Mouse (Mus musculus) hindbrain, embryonic 16.5 days (tissue): ENCODE results near the gene Dpp10. TPM values are rescaled to one million over a fixed set of nuclear protein-coding genes. Genes with fewer than 3 reads are reported as not detected.
A peak's percentile ranks its signal among the peaks of the same experiment; 100 is the strongest.

Source experiments
- ATAC-seq: fragments of 200-750 bp; cut with Nextera tagmentation; 2 replicates; pipeline ENCODE4 v1.8.0; 2017; ENCODE audit warnings: moderate TSS enrichment, moderate library complexity
- H3K27ac ChIP-seq: fragments of 300-500 bp; sonication (generic); 2 replicates; pipeline ENCODE4 v1.5.1; 2014; ENCODE audit warnings: low read depth, mild to moderate bottlenecking, control low read depth, low read length, moderate library complexity
- H3K27me3 ChIP-seq: fragments of 300-500 bp; sonication (generic); replicated peaks from 2 replicates; pipeline ENCODE4 v1.6.1; 2014; ENCODE audit warnings: low read length; ENCODE audit not compliant: control insufficient read depth, insufficient read depth
- H3K36me3 ChIP-seq: fragments of 300-500 bp; sonication (generic); 2 replicates; pipeline ENCODE4 v1.6.1; 2014; ENCODE audit warnings: mild to moderate bottlenecking, low read length, moderate library complexity, mixed read lengths; ENCODE audit not compliant: control insufficient read depth, insufficient read depth
- H3K4me1 ChIP-seq: fragments of 300-500 bp; sonication (generic); 2 replicates; pipeline ENCODE4 v1.6.1; 2014; ENCODE audit warnings: low read depth, low read length; ENCODE audit not compliant: control insufficient read depth, insufficient read depth
- H3K4me2 ChIP-seq: fragments of 300-500 bp; sonication (generic); 2 replicates; pipeline ENCODE4 v1.6.1; 2014; ENCODE audit warnings: mild to moderate bottlenecking, low read length, control low read depth, moderate library complexity
- H3K4me3 ChIP-seq: fragments of 300-500 bp; sonication (generic); 2 replicates; pipeline ENCODE4 v1.5.1; 2014; ENCODE audit warnings: mild to moderate bottlenecking, low read length, control low read depth, moderate library complexity
- H3K9ac ChIP-seq: fragments of 300-500 bp; sonication (generic); 2 replicates; pipeline ENCODE4 v1.6.1; 2014; ENCODE audit warnings: low read depth, mild to moderate bottlenecking, control low read depth, low read length, moderate library complexity
- H3K9me3 ChIP-seq: fragments of 300-500 bp; sonication (generic); 2 replicates; pipeline ENCODE4 v1.6.1; 2014; ENCODE audit warnings: mild to moderate bottlenecking, low read length, moderate library complexity; ENCODE audit not compliant: control insufficient read depth
- WGBS: fragments of 180-500 bp; shearing (Covaris S2); extraction: QIAGEN DNeasy Blood & Tissue Kit; methylation state at CpG from one replicate; pipeline ENCODE4 v1.1.7; 2014; 5-methylcytosine and 5-hydroxymethylcytosine counted together
- polyA plus RNA-seq: library from polyadenylated mRNA; unstranded; fragments of >200 nt; fragmentation: Nextera tagmentation; extraction: Ambion mirVana; gene quantifications from 2 replicates; pipeline ENCODE4 v1.2.1, GENCODE M21; 2015

The Dpp10 gene
- polyA plus RNA-seq, 1 experiment from 2014 or later = 24.2 TPM

DNA sequence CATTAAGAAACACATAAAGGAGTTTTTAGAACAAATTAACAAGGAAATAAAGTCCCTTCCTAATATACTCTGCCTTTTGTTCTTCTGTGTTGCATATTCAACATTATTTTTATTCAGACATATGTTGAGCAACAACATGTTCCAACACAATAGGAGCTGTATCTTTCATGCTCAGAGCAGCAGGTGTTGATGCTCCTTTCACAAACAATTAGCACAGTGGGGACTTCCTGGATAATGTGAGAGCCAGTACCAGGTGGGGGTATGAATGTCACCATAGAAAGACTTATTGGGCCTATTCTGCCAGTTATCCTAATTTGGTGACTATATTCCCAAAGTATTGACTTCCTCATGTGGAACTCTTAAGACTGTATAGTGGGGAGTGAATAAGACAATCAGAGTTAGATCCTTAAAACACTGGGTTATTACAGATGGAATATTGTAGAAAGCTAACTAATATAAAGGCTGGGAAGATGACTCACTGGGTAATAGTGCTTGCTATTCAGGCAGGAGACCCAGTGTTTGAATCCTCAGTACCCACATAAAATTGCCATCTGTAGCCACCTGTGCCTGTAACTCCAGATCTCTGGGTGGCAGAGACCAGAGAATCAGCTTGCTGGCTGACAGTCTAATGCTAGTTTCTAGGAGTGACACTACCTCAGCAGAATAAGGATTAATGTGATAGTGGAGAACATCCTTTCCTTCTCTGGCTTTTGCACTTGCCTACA lies 117.9 kb downstream of the Dpp10 start:
- Histone ChIP-seq H3K4me2 (no peak overlapping the region), H3K27ac (no peak overlapping the region), H3K27me3 (no peaks in the 10 kb centered on the region), H3K9ac (no peak overlapping the region), H3K36me3 (no peaks in the 10 kb centered on the region), H3K4me1 (no peaks in the 10 kb centered on the region; the same call in 1 of the 2 replicates), H3K9me3 (no peaks in the 10 kb centered on the region), H3K4me3 (no peak overlapping the region)
- peak; percentile 34; the same call in 1 of the 2 replicates for ATAC-seq

GRCm38 (mm10) chr1:123924905-123925304 lies 120.5 kb downstream of the Dpp10 start:
- Histone ChIP-seq H3K9ac (no peak overlapping the region), H3K27me3 (no peaks in the 10 kb centered on the region), H3K9me3 (no peaks in the 10 kb centered on the region), H3K36me3 (no peaks in the 10 kb centered on the region), H3K4me1 (no peaks in the 10 kb centered on the region; the same call in 1 of the 2 replicates), H3K4me3 (no peak overlapping the region), H3K27ac (no peak overlapping the region), H3K4me2 (no peak overlapping the region)
- WGBS = 69% methylated on average over 1 of the region's 1 CpGs
- no peak for ATAC-seq

GRCm38 (mm10) chr1:123923907-123924306 lies 121.5 kb downstream of the Dpp10 start:
- H3K27ac ChIP-seq = no peak overlapping the region
- 84% methylated on average over 2 of the region's 2 CpGs for WGBS
- H3K4me2 ChIP-seq = no peak overlapping the region
- H3K9ac ChIP-seq = no peak overlapping the region
- H3K9me3 ChIP-seq = no peaks in the 10 kb centered on the region
- no peaks in the 10 kb centered on the region for H3K36me3 ChIP-seq
- no peak overlapping the region for H3K4me3 ChIP-seq
- ATAC-seq = no peak
- no peaks in the 10 kb centered on the region for H3K27me3 ChIP-seq
- no peaks in the 10 kb centered on the region; the same call in 1 of the 2 replicates for H3K4me1 ChIP-seq

GRCm38 (mm10) chr1:123919606-123920005 lies 125.8 kb downstream of the Dpp10 start:
- H3K9ac ChIP-seq = no peak overlapping the region
- no peak overlapping the region for H3K27ac ChIP-seq
- 85% methylated on average over 1 of the region's 1 CpGs for WGBS
- H3K4me3 ChIP-seq = no peak overlapping the region
- H3K4me1 ChIP-seq = no peaks in the 10 kb centered on the region
- H3K27me3 ChIP-seq = no peaks in the 10 kb centered on the region
- no peaks in the 10 kb centered on the region for H3K36me3 ChIP-seq
- ATAC-seq = no peak
- H3K4me2 ChIP-seq = no peak overlapping the region
- no peaks in the 10 kb centered on the region for H3K9me3 ChIP-seq

DNA sequence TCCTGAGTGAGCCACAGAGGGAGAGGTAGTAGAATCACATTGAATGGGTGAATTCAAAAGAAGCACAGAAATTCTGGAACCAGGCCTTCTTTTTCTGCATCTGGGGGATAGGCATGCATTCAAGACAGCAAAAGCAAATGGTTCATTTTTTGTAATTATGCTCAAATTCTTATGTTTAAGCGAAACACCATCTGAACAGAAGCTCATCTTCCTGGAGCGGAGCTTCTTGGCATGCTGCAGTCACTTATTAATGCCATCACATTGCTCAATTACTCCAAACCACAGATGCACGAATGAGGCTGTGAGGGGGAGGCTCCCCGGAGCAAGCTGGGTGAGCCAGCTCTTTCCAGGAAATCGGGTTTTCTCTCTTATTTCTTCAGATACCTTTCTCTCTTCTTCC lies 142.7 kb downstream of the Dpp10 start:
- ATAC-seq = no peak
- Histone ChIP-seq H3K9ac (no peak overlapping the region), H3K36me3 (no peaks in the 10 kb centered on the region), H3K27ac (no peak overlapping the region), H3K4me3 (no peak overlapping the region), H3K4me1 (no peaks in the 10 kb centered on the region), H3K9me3 (no peaks in the 10 kb centered on the region), H3K4me2 (no peak overlapping the region), H3K27me3 (no peaks in the 10 kb centered on the region)
- WGBS = 74% methylated on average over 5 of the region's 5 CpGs

DNA sequence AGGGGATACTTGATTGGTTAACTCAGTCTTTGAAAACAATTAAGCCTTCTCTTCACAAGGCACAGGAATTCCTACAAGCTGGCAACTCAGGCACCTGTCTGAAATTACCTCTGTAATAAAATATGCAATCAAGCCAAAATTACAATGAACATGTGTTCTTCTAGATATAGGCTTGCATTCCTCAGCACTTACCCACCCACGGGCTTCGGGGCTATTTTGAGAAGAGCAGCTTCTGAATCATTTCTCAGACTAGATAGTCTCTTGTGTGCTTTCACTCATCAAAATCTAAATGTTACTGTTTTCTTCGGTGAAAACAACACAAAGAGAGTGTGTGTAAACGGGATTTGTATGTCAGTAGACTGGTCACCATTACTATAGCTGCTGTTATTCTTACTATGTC lies 144.1 kb downstream of the Dpp10 start:
- WGBS = 74% methylated on average over 4 of the region's 4 CpGs
- H3K27ac ChIP-seq = no peak overlapping the region
- H3K4me2 ChIP-seq = no peak overlapping the region
- no peak for ATAC-seq
- H3K27me3 ChIP-seq = no peaks in the 10 kb centered on the region
- H3K9ac ChIP-seq = no peak overlapping the region
- H3K4me3 ChIP-seq = no peak overlapping the region
- no peaks in the 10 kb centered on the region for H3K4me1 ChIP-seq
- H3K36me3 ChIP-seq = no peaks in the 10 kb centered on the region
- H3K9me3 ChIP-seq = no peaks in the 10 kb centered on the region

- no peaks in the 10 kb centered on the region for H3K27me3 ChIP-seq
- H3K9ac ChIP-seq = no peak overlapping the region
- no peaks in the 10 kb centered on the region for H3K36me3 ChIP-seq
- H3K9me3 ChIP-seq = no peaks in the 10 kb centered on the region
- no peak overlapping the region for H3K4me3 ChIP-seq
- ATAC-seq = no peak
- no peak overlapping the region for H3K4me2 ChIP-seq
- 57% methylated on average over 1 of the region's 1 CpGs for WGBS
- no peaks in the 10 kb centered on the region for H3K4me1 ChIP-seq
- H3K27ac ChIP-seq = no peak overlapping the region
Observed at GRCm38 (mm10) chr1:123887243-123887642, 158.1 kb downstream of the Dpp10 start.

DNA sequence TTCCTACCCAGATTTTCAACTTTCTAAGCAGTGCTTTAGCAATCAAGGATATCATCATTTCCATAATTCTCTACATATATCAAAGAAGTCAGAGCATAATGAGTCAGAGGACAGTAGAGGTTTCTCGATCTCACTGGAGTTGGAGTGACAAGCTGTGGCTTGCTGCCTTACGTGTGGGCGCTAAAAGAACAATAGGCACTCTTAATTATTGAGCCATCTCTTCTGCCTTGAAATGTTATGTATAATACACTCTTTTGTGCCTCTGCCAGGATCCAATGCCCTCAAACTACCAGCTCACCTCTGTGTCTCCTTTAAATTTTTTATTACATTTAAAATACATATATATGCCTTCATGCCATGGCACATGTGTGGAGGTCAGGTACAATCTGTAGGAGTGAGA lies 198.5 kb downstream of the Dpp10 start:
- no peak overlapping the region for H3K9ac ChIP-seq
- no peak overlapping the region for H3K27ac ChIP-seq
- no peak overlapping the region for H3K4me3 ChIP-seq
- H3K9me3 ChIP-seq = no peaks in the 10 kb centered on the region
- no peaks in the 10 kb centered on the region for H3K27me3 ChIP-seq
- ATAC-seq = no peak
- no peaks in the 10 kb centered on the region for H3K4me1 ChIP-seq
- 86% methylated on average over 3 of the region's 3 CpGs for WGBS
- no peak overlapping the region for H3K4me2 ChIP-seq
- no peaks in the 10 kb centered on the region for H3K36me3 ChIP-seq

- no peaks in the 10 kb centered on the region for H3K36me3 ChIP-seq
- no peaks in the 10 kb centered on the region for H3K9me3 ChIP-seq
- H3K4me1 ChIP-seq = no peaks in the 10 kb centered on the region
- H3K4me3 ChIP-seq = no peak overlapping the region
- 9% methylated on average over 1 of the region's 1 CpGs for WGBS
- no peaks in the 10 kb centered on the region for H3K27me3 ChIP-seq
- H3K27ac ChIP-seq = no peak overlapping the region
- no peak overlapping the region for H3K4me2 ChIP-seq
- no peak overlapping the region for H3K9ac ChIP-seq
- ATAC-seq = no peak
Observed at GRCm38 (mm10) chr1:123801206-123801605, 244.2 kb downstream of the Dpp10 start.
